Mouse (Mus musculus) bone marrow macrophage, adult 2 months (primary cell): Measurements from ENCODE around the gene Qprt.

Experiments
- CTCF ChIP-seq: IDR thresholded peaks from 2 replicates; pipeline ENCODE4 v1.5.1; 2012; ENCODE audit warnings: low read depth, mild to moderate bottlenecking, low read length, moderate library complexity
- POLR2A ChIP-seq: IDR thresholded peaks from 2 replicates; pipeline ENCODE4 v1.6.1; 2012; ENCODE audit warnings: mild to moderate bottlenecking, low read depth, low read length, borderline replicate concordance

DNA sequence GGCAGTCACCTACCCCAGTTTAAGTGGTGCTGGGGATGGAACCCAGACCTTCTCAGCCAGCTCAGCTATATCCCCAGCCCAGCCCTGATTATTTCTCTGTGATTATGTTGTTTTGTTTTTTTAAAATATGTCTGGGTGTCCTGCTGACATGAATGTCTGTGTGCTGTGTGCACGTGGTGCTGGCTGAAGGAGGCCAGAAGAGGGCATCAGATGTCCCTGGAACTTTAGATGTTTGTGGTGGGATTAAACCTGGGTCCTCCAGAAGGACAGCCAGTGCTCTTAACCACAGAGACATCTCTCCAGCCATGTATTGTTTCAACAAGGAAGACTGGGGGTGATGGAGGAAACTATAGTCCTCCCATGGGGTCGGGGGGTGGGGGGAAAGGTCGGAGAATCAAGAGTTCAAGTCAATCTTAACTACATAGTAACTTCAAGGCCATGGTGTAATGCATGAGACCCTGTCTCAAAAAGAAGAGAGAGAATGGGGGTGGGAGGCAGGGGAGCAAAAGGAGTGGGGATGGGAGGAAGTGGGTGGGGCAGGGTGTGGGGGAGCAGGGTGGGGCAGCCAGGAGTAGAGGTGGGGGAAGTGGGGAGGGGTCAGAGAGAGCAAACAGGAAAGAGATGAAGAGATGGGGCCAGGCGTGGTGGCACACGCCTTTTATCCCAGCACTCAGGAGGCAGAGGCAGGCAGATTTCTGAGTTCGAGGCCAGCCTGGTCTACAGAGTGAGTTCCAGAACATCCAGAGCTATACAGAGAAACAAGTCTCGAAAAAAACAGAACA lies 18.8 kb upstream of the Qprt start:
- TF ChIP-seq CTCF (0 out of 2 replicates have a peak, but pooled peaks have one; percentile 28), POLR2A (no peak)
